Mouse (Mus musculus) bone marrow, adult 2 months (tissue): ENCODE results near the gene Hyal3. TPM values are rescaled to one million over a fixed set of nuclear protein-coding genes. Genes with fewer than 3 reads are reported as not detected.
A peak's percentile ranks its signal among the peaks of the same experiment; 100 is the strongest.

ENCODE experiments used
- H3K27ac ChIP-seq: fragments of 200-500 bp; 2 replicates; pipeline ENCODE4 v1.5.1; 2012; ENCODE audit warnings: low read depth, mild to moderate bottlenecking, control low read depth, inconsistent platforms, low read length; ENCODE audit not compliant: control insufficient read depth, poor library complexity, insufficient read depth
- H3K4me1 ChIP-seq: fragments of 200-500 bp; 2 replicates; pipeline ENCODE4 v1.6.1; 2011; ENCODE audit warnings: low read length; ENCODE audit not compliant: control insufficient read depth, insufficient read depth
- H3K4me3 ChIP-seq: fragments of 200-500 bp; replicated peaks from 2 replicates; pipeline ENCODE3; 2011; ENCODE audit warnings: mild to moderate bottlenecking, low read depth, low read length, control low read depth; ENCODE audit not compliant: control insufficient read depth
- CTCF ChIP-seq: fragments of 200-500 bp; IDR thresholded peaks from 2 replicates; pipeline ENCODE4 v1.5.1; 2011; ENCODE audit warnings: low read length, control low read depth; ENCODE audit not compliant: control insufficient read depth, insufficient read depth
- POLR2A ChIP-seq: fragments of 200-500 bp; IDR thresholded peaks from 2 replicates; pipeline ENCODE4 v1.6.1; 2011; ENCODE audit warnings: low read depth, mild to moderate bottlenecking, control low read depth, low read length, borderline replicate concordance; ENCODE audit not compliant: control insufficient read depth
- WGBS: fragments of 180-500 bp; shearing (Covaris S2); methylation state at CpG from one replicate; pipeline ENCODE4 v1.1.7; 2018; 5-methylcytosine and 5-hydroxymethylcytosine counted together
- polyA plus RNA-seq: library from polyadenylated mRNA; stranded (reverse); fragments of >200 nt; gene quantifications from 2 replicates; pipeline ENCODE4 v1.2.4, GENCODE M21; 2011; ENCODE audit warnings: low replicate concordance; ENCODE audit not compliant: missing spikeins, insufficient read depth, insufficient read length

The Hyal3 gene
- polyA plus RNA-seq, 1 experiment, result 2.8 TPM

DNA sequence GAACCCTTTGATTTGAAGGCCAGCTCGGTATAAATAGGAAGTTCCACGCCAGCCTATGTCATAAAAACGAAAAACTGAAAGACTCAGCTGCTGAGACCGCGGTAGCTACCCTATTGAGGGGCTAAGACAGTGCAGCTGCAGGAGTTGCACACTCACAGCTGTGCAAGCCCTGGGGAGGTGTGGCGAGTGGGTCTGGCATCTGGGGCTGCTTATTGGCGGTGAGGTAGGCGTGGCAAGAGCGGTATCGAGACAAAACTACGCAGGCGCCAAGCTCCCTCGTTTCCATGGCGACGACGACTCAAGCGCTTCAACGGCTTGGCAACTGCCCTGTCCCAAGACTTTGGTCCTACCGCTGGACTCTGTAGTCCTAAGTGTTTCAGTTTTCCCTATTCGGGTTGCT lies 33.6 kb upstream of the Hyal3 start, which contains the start of gene Zmynd10:
Gene Zmynd10 (plus strand): TSS at position 273 of the 400 bp plus-strand sequence.
- peak within 1 kb of the TSS; percentile 33 for H3K4me3 ChIP-seq
- peak within 1 kb of the TSS; percentile 12; the same call in 1 of the 2 replicates for H3K27ac ChIP-seq
- no peak for TF ChIP-seq CTCF
- no peak for TF ChIP-seq POLR2A
- WGBS, result 2% methylated on average over 20 of the region's 20 CpGs
- peaks cover 13% of the 10 kb centered on the region; the same call in 1 of the 2 replicates for H3K4me1 ChIP-seq

DNA sequence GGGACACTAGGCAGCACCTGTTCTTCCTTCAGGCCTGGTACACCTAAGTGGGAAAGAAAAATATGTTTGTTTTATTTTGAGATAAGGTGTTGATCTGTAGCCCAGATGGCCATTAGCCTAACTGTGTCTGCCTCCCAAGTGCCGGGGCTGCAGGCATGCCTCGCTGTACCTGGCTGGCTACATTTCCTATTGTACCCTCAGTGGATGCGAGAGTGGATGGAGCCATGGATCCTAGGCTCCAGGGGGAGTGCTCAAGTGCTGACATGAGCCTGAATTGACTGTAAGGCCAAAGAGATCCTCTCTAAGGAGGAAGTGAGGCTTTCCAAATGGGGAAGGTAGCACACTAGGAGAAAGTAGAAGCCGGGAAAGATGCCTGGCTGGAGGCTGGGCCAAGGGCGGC lies 32.7 kb upstream of the Hyal3 start:
- no peak for TF ChIP-seq POLR2A
- TF ChIP-seq CTCF, result no peak
- peaks cover 13% of the 10 kb centered on the region; the same call in 1 of the 2 replicates for H3K4me1 ChIP-seq
- 69% methylated on average over 5 of the region's 5 CpGs for WGBS
- H3K4me3 ChIP-seq, result no peak overlapping the region
- H3K27ac ChIP-seq, result no peak overlapping the region

GRCm38 (mm10) chr9:107548820-107549219 lies 31.8 kb upstream of the Hyal3 start:
- TF ChIP-seq CTCF (no peak), POLR2A (no peak)
- H3K27ac ChIP-seq, result no peak overlapping the region
- peaks cover 13% of the 10 kb centered on the region; the same call in 1 of the 2 replicates for H3K4me1 ChIP-seq
- H3K4me3 ChIP-seq, result no peak overlapping the region
- WGBS, result 89% methylated on average over 10 of the region's 10 CpGs

DNA sequence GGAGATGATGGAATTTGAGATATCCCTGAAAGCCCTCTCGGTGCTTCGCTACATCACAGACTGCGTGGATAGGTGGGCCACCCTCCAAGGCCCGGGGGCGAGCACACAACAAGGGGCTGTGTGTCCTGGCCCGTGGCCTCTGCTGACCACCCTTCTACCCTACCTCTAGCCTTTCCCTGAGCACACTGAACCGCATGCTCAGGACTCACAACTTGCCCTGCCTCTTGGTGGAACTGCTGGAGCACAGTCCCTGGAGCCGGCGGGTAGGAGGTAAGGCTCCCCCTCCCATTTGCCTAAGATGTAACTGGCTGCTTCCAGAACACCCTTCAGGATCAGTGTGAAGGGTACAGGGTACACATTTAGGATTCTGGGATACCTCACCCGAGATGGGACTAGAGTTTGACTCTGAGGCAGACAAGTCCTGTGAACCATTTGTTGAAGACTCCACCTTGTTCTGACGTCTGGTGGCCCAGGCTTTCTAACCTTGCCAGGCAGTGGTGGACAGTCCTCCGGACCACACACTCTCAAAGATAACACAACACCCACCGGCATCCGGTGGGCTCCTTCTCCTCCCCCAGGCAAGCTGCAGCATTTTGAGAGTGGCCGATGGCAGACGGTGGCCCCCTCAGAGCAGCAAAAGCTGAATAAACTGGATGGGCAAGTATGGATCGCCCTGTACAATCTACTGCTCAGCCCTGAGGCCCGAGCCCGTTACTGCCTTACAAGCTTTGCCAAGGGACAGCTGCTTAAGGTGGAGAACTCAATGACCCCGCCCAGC lies 31.1 kb upstream of the Hyal3 start:
- no peak overlapping the region for H3K27ac ChIP-seq
- 86% methylated on average over 20 of the region's 20 CpGs for WGBS
- H3K4me1 ChIP-seq, result peaks cover 13% of the 10 kb centered on the region; the same call in 1 of the 2 replicates
- no peak for TF ChIP-seq POLR2A
- H3K4me3 ChIP-seq, result no peak overlapping the region

- Histone ChIP-seq H3K4me1 (peaks cover 13% of the 10 kb centered on the region; the same call in 1 of the 2 replicates), H3K27ac (no peak overlapping the region; the same call in 1 of the 2 replicates), H3K4me3 (no peak overlapping the region)
- WGBS, result 60% methylated on average over 23 of the region's 23 CpGs
- TF ChIP-seq CTCF (no peak), POLR2A (no peak)
Measured at GRCm38 (mm10) chr9:107550491-107551116, 30.0 kb upstream of the Hyal3 start.

DNA sequence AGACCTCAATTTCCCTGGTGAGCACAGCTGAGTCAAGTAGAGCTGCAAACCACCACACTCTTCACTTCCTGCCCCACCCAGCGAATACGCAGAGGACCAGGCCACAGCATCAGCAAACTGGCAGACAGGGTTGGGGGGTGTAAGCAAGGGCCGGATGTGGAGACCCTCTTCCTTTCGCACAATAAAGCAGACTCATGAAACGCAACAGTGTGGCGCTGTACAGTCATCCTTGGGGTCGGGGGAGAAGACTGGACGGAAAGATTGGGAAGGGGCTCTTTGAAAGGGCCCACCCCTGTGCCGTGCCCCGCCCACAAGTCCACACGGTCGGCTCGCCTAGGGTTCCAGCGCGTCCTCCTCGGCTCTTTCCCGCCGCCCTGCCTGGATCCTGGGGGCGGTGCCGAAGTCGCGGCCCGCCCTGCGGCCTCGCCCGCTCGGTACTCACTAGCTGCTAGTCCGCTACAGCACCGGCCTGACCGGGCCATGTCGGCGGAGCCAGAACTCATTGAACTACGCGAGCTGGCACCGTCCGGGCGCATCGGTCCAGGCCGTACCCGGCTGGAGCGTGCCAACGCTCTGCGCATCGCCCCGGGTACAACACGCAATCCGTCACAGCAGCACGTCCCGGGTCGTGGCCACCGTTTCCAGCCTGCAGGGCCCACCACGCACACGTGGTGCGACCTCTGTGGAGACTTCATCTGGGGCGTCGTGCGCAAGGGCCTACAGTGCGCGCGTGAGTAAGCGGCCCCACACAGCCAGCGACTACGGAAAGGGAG lies 29.3 kb upstream of the Hyal3 start, which contains the start of gene Rassf1:
Gene Rassf1 (plus strand): TSS at position 439 of the 773 bp plus-strand sequence.
- TF ChIP-seq CTCF, result no peak
- TF ChIP-seq POLR2A, result 0 out of 2 replicates have a peak, but pooled peaks have one; percentile 31
- Histone ChIP-seq H3K27ac (peak within 1 kb of the TSS; percentile 68), H3K4me3 (peak within 1 kb of the TSS; percentile 57), H3K4me1 (peaks cover 13% of the 10 kb centered on the region; the same call in 1 of the 2 replicates)
- 2% methylated on average over 63 of the region's 63 CpGs for WGBS

GRCm38 (mm10) chr9:107551890-107552355 lies 28.7 kb upstream of the Hyal3 start:
- Histone ChIP-seq H3K4me1 (peaks cover 13% of the 10 kb centered on the region), H3K4me3 (peak overlapping the region; percentile 57), H3K27ac (no peak overlapping the region)
- 43% methylated on average over 8 of the region's 8 CpGs for WGBS
- TF ChIP-seq POLR2A (no peak), CTCF (no peak)
